Mouse (Mus musculus): ENCODE data around the gene Gramd2. TPM values are rescaled to one million over a fixed set of nuclear protein-coding genes. Genes with fewer than 3 reads are reported as not detected.

Gene Gramd2
- polyA plus RNA-seq (2014; fragmentation: Illumina TruSeq; extraction: RNeasy Lipid Tissue Mini Kit (QIAGEN cat#74804); ENCODE audit: low read depth, low replicate concordance), result not detected

DNA sequence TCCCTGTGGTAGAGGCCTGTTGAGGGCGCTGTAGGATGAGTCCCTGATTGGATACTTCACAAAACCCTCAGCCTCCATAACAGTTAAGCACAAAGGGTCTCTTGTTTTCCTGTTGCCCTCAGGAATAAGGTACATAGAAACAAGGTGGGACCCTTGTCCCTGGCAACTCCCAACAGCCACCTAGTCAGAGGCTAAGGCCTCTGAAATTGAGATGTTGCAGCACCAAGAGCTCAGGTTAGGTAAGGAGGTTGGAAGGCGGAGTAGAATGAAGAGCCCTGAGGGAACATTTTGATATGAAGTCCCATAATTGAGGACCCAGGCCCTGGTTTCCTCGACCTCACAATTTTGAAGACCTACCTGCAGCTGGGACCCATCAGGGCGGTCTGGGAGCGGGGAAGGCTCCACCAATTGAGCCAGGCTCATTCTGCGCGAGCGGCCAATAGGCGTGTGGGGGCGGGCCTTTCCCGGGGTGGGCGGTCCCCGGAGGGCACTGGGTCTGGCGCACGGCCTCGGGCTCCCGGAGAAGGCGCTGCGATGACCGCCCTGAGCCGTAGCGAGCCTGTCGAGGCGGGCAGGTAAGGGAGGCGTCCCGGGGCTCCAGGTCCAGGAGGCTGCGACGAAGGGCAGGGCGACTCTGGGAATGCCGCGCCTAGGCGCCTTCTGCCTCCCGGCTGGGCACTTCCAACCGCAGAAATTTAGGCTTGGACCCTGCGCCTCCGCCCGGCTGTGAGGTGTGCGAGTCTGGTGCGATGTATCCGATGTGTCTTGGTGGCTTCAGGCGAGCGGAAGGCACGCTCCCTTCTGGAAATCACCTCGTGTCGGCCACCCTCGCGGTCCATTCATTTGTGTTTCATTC lies at the start of gene Gramd2:
Gene Gramd2, plus strand, starts transcription at position 467 of the 856 bp plus-strand sequence.

DNA sequence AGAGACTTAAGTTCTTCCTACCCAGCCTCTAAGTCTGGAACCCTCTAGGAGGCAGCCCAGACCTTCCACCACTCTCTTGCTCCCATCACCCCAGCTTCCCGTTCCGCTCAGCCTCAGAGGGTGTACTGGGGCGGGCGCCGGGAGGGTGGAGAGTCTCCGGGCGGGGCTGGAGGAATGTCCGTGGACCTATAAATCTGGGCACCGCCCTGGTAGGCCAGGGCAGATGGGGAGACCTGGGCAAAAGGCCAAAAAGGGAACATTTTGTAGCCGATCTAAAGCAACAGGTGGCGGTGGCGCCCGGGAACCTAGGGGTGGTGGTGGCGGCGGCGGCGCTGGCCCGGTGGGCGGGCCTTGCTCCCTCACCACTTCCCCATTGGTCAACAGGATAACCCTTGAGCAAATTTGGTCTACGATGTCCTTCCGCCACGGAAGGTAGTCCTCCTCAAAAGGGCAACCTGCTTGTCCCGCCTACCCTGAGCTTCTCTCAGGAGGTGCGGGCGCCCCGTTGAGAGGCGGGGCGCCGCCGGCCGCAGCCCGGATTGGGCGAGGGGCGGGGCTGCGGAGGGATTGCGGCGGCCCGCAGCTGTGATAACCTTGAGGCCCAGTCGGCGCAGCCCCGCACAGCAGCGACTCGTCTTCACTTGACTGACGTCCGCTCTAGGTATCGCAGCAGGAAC lies 23.8 kb upstream of the Gramd2 start, which contains the start of gene Pkm:
Gene Pkm, plus strand, starts transcription at position 411 of the 677 bp plus-strand sequence.

DNA sequence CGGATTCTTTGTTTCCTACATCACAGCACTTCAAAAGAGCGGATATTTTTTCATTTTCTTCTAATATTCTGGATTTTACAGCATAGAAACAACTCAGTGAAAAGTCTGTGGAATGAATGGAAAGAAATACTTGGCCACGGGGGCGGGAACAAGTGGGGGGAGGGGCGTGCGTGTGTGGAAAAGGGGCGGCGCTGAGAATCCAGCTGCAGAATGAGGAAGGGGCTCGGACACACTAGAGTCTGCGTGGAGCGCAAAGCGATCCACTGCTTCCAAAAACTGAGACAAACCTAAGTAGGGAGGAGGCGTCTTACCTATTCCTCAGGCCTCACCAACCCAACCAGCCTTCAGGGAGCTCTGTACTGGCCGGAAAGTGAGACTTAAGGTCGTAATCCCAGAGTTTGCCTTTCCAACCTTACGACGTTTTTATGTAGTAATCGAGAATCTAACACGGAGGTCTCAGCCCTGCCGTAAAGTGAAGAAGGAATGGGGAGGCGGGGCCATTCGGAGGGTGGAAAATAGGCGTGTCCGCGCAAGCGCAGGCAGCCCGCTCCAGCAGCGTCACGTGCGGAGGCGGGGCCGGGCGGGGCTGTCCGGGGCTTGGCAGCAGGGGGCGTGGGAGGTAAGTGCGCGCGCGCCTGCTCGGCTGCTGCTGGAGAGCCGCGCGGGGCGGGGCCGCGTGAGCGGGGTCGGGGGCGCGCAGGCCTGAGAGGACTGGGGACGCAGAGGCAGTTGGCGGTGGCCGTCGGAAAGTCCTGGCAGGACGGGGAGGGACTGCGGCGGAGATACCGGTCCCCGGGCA lies 70.5 kb downstream of the Gramd2 start, which contains the start of the genes Senp8 and Myo9a:
Gene Senp8, minus strand, starts transcription at position 444 of the 799 bp plus-strand sequence.
Gene Myo9a, plus strand, starts transcription at position 630 of the 799 bp plus-strand sequence.

Other genes with a start within 250 kb of the Gramd2 start
- 43.0 TPM for gene Arih1, start 193.5 kb upstream of the Gramd2 start, polyA plus RNA-seq (2014; fragmentation: Illumina TruSeq; extraction: RNeasy Lipid Tissue Mini Kit (QIAGEN cat#74804); ENCODE audit: low read depth, low replicate concordance)
- gene Hexa, start 140.6 kb upstream of the Gramd2 start, polyA plus RNA-seq (2014; fragmentation: Illumina TruSeq; extraction: RNeasy Lipid Tissue Mini Kit (QIAGEN cat#74804); ENCODE audit: low read depth, low replicate concordance), result 74.1 TPM
- gene Tmem202, start 140.3 kb upstream of the Gramd2 start, polyA plus RNA-seq (2014; fragmentation: Illumina TruSeq; extraction: RNeasy Lipid Tissue Mini Kit (QIAGEN cat#74804); ENCODE audit: low read depth, low replicate concordance), result 0.84 TPM
- gene Celf6, start 102.2 kb upstream of the Gramd2 start, polyA plus RNA-seq (2014; fragmentation: Illumina TruSeq; extraction: RNeasy Lipid Tissue Mini Kit (QIAGEN cat#74804); ENCODE audit: low read depth, low replicate concordance), result 0.65 TPM
- 20.2 TPM for gene Parp6, start 62.9 kb upstream of the Gramd2 start, polyA plus RNA-seq (2014; fragmentation: Illumina TruSeq; extraction: RNeasy Lipid Tissue Mini Kit (QIAGEN cat#74804); ENCODE audit: low read depth, low replicate concordance)
- gene Pkm, start 23.8 kb upstream of the Gramd2 start, polyA plus RNA-seq (2014; fragmentation: Illumina TruSeq; extraction: RNeasy Lipid Tissue Mini Kit (QIAGEN cat#74804); ENCODE audit: low read depth, low replicate concordance), result 1,037 TPM
- gene Senp8, start 70.6 kb downstream of the Gramd2 start, polyA plus RNA-seq (2014; fragmentation: Illumina TruSeq; extraction: RNeasy Lipid Tissue Mini Kit (QIAGEN cat#74804); ENCODE audit: low read depth, low replicate concordance), result 8.3 TPM
- 6.6 TPM for gene Myo9a, start 70.8 kb downstream of the Gramd2 start, polyA plus RNA-seq (2014; fragmentation: Illumina TruSeq; extraction: RNeasy Lipid Tissue Mini Kit (QIAGEN cat#74804); ENCODE audit: low read depth, low replicate concordance)

Data from heart, adult 10 weeks (tissue).